Mouse (Mus musculus) naive thymus-derived CD4-positive, alpha-beta T cell, adult 2 months (primary cell): ENCODE measurements around the gene Sh3rf1.
A peak's percentile ranks its signal among the peaks of the same experiment; 100 is the strongest.

Experiments used
- DNase-seq: peaks from one replicate; pipeline ENCODE4 v3.0.0-alpha.2; 2011; ENCODE audit warnings: low read depth

Gene Sh3rf1

GRCm38 (mm10) chr8:61223729-61224379 is at the start of gene Sh3rf1:
Sh3rf1 (plus strand) TSS chr8:61223872.
- peak; percentile 83 for DNase-seq

DNA sequence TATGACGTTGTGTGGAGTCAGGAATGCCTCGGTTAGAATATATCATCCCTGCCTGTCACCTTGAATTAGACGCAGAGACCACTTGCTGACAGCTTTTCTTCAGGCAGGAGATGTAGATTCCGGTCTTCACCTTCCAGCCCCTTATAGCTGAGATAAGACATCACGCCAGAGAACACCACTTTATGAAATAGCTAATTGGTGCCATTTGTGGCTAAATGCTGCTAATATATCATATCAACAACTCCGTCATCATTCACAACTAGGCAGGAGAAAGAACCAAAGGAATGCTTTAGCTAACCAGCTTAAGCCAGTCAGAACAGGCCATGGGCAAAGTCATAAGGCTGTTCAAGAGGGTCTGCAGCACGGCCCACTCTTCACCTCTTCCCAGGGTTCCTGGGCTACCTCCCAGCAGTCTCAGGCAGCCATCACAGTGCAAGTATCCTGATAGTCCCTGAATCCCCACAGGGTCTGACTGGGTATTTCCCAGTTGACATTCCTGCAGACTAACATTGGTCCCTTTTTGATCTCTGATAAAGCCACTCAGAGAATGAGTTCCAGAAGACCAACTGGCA is 49.7 kb upstream of the Sh3rf1 start:
- no peak for DNase-seq

GRCm38 (mm10) chr8:61175876-61176275 is 47.8 kb upstream of the Sh3rf1 start:
- DNase-seq = no peak

GRCm38 (mm10) chr8:61177680-61178593 is 45.7 kb upstream of the Sh3rf1 start:
- DNase-seq = no peak

DNA sequence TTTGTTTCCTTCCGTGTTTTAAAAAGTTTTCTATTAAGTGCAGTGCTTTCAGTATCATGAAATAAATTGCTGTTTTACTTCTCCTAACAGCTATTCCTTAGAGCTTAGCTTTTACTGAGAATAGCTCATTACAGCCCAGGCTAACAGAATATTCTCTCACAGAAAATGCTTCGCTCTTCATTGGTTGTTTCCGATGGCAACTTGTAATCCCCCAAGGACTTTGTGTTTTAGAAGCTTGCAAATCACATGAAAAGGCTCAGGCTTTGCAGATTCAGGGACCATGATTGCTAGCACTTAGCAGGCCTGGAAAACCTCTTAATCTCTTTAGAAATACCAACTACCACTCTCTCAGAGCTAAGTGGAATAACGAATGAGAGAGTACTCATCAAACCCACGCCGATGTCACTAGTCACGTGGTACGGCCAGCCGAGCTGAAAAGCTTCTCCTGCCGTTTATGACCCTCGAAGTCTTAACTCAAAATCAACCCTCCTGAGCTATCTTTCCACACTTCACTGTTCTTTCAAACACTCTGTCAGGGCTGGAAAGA is 45.0 kb upstream of the Sh3rf1 start:
- DNase-seq = no peak

- no peak for DNase-seq
Measured at GRCm38 (mm10) chr8:61181592-61181991, 42.1 kb upstream of the Sh3rf1 start.

- DNase-seq = no peak
Measured at GRCm38 (mm10) chr8:61182020-61182419, 41.7 kb upstream of the Sh3rf1 start.

DNA sequence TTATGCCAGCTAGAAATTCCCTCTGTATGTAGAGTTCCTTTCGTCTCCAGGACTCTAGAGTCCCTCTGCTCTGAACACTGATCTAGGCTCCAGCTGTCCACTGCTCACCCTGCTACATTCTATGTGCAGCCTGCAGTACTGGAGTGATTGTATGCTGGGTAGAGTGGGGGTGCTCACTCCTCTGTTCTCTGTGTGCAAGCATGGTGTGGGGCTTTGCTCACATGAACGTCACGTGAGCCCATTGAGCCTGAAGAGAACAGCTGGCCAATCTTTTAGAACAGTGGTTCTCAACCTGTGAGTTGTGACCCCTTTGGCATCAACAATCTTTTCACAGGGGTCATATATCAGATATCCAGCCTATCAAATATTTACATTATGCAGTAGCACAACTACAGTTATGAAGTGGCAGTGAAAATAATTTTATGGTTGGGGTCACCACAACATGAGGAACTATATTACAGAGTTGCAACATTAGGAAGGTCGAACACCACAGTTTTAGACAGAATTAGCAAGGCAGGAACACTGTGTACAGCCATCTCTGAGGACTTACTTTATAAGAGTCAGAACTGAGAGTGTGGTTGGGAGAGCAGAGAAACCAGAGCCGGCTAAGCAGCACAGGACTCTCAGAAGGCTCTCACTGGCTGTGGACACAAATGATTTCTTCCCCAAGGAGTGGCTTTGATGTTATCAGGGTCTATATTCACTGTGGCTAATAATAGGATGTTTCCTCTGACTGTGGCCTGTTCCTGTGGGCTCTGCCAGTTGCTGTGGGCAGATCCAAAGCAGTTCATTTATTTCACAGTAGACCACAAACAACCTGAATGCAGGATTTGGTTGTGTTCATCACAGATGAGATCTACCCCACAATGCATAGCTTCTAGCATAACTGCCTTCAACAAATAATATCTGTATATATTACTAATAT is 38.1 kb upstream of the Sh3rf1 start:
- DNase-seq = no peak

GRCm38 (mm10) chr8:61194306-61194925 is 29.3 kb upstream of the Sh3rf1 start:
- no peak for DNase-seq

DNA sequence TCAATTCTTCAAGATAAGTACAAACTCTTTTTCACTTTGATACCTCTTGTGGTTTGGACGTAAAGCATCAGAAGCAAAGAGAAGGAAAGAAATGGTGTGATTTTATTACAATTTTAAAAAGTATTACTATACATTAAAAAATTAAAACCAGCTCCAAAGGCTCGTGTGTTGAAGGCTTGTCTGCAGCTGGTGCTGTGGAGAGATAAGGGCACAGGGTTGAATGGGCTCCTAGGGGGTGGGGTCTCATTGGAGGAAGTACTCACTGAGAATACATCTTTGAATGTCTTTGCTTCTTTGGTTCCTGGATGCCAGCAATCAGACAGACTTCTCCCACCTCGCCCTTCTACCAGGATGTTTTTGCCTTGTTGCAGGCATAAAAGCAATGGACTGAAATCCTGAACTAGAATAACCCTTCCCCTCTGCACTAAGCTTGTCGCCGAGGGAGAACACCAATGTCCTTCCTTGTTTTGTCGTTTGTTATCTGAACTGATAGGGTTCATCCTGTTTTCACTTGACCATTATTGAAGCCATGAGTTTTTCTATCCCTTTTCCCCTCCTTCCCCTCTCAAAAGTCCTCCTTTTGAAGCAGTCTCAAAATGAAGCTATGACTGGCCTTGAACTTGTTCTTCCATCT is 23.3 kb upstream of the Sh3rf1 start:
- DNase-seq = no peak

- DNase-seq = no peak
Measured at GRCm38 (mm10) chr8:61203035-61203826, 20.4 kb upstream of the Sh3rf1 start.

- DNase-seq = no peak
Measured at GRCm38 (mm10) chr8:61206876-61207275, 16.8 kb upstream of the Sh3rf1 start.

- no peak for DNase-seq
Measured at GRCm38 (mm10) chr8:61207636-61208035, 16.0 kb upstream of the Sh3rf1 start.

DNA sequence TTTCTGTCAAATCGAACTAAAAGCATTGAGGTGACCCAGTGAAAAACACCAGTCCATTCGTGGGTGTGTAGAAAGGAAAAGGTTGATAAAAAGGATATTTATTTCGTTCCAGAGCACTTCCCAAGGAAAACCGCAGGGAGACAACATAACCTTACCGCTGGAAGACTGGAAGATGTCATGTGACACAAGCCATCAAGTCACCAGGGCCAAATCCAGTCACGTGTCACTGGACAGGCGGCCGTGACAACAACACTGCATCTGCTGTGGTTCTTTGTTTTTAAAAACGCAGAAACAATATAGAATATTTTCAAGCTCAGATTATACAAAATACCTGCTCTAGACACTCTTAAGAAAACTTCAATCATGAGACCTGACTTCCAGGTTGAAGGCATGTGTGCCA is 15.0 kb upstream of the Sh3rf1 start:
- no peak for DNase-seq

DNA sequence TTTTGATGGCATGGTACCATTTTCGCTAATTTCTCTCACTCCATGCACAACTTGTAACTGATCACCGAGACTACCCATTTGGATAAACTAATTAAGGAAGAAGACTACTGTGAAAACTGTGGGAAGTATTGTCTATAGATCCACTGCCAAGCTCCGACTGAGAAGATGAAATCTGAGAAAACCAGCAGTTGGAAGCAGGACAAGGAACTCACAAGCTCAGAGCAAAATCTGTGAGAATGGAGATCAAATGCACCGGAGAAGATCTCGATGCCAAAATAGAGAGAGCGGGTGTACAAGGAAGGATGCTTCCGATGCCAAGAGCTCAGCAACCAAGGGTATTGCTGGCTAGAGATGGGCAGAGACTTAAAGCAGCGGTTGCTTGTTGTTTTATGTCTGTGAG is 12.8 kb upstream of the Sh3rf1 start:
- no peak for DNase-seq

- DNase-seq = no peak
Measured at GRCm38 (mm10) chr8:61215081-61215819, 8.4 kb upstream of the Sh3rf1 start.

DNA sequence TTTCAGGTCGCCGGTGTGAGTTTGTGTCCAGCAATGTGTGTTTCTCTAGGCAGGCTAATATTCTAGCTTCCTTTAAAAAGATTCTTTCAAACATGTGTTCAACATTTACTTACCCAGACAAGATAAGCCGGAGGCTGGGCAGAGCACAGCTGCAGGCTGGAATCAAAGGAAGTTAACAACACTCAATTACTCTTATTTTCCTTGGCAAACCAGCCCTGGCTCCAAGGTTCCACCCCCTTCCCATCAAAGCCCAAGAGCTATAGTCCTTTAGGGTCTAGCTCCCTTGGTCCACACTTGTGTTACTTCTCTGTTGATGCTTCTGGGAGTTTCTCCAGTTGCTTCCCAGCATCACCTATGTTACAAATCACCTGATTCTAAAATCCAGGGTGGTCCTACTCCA is 6.7 kb upstream of the Sh3rf1 start:
- no peak for DNase-seq

- no peak for DNase-seq
Measured at GRCm38 (mm10) chr8:61217426-61217825, 6.2 kb upstream of the Sh3rf1 start.

DNA sequence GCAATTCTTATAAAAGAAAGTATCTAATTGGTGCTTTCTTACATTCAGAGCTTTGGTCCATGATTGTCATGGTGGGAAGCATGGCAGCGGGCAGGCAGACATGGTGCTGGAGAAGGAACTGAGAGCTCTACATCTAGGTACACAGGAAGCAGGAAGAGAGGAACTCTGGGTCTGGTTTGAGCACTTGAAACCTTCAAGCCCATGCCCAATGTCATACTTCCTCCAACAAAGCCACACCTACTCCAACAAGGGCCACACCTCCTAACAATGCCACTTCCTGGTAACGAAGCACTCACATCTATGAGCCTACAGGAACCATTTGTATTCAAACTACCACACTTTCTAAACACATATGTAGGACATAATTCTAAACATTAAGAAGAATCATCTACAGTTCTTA is 5.2 kb upstream of the Sh3rf1 start:
- DNase-seq = no peak
